Mouse (Mus musculus): ENCODE measurements around the gene Utrn. TPM values are rescaled to one million over a fixed set of nuclear protein-coding genes. Genes with fewer than 3 reads are reported as not detected.

Utrn gene
- polyA plus RNA-seq, 2 experiments = 34.1 to 76.0 TPM

GRCm38 (mm10) chr10:12790881-12791280 lies 78.3 kb downstream of the Utrn start:
- H3K27me3 ChIP-seq (ENCODE audit: control insufficient read depth, insufficient read depth, low read length) = no peaks in the 10 kb centered on the region
- no peak overlapping the region for H3K9ac ChIP-seq (ENCODE audit: low read depth, low read length, severe bottlenecking)
- ATAC-seq (ENCODE audit: low FRiP score, low read depth) (no peak), DNase-seq (ENCODE audit: low spot score) (no peak)
- H3K36me3 ChIP-seq (ENCODE audit: control insufficient read depth, insufficient read depth, low read length) = no peaks in the 10 kb centered on the region
- TF ChIP-seq POLR2A (IDR thresholded peaks at IDR 0.05; ENCODE audit: borderline replicate concordance, extremely low read depth, insufficient read depth, insufficient read length) = no peak
- H3K4me2 ChIP-seq (replicated peaks; ENCODE audit: low read depth, low read length, severe bottlenecking) = no peak overlapping the region
- no peaks in the 10 kb centered on the region for H3K4me1 ChIP-seq (ENCODE audit: control insufficient read depth, insufficient read depth, low read length)
- 52% methylated on average over 3 of the region's 3 CpGs for WGBS
- H3K27ac ChIP-seq (replicated peaks; ENCODE audit: low read depth, low read length) = no peak overlapping the region
- no peak overlapping the region for H3K4me3 ChIP-seq (replicated peaks; ENCODE audit: low read length)
- no peaks in the 10 kb centered on the region for H3K9me3 ChIP-seq (ENCODE audit: control insufficient read depth, low read length)

DNA sequence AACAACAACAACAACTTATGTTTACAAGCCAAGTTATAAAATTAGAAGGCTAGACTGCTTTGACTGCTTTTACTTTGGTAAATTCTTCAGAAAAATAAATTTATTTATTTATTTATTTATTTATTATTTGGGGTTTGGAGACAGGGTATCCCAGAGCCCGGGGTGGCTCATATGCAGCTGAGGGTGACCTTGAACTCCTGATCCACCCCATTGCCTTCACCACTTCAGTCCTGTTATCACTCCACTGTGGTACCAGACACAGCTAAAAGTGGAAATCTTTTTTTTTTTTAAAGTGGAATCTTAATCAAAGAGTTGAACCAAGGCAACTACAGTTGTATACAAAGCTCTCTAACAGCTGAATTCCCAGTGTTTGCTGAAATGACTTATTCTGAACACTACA lies 80.6 kb downstream of the Utrn start:
- 96% methylated on average over 1 of the region's 1 CpGs for WGBS
- ATAC-seq (ENCODE audit: low FRiP score, low read depth) (no peak), DNase-seq (ENCODE audit: low spot score) (no peak)
- no peaks in the 10 kb centered on the region for H3K27me3 ChIP-seq (ENCODE audit: control insufficient read depth, insufficient read depth, low read length)
- H3K27ac ChIP-seq (replicated peaks; ENCODE audit: low read depth, low read length) = no peak overlapping the region
- no peak overlapping the region for H3K4me3 ChIP-seq (replicated peaks; ENCODE audit: low read length)
- no peak overlapping the region for H3K9ac ChIP-seq (ENCODE audit: low read depth, low read length, severe bottlenecking)
- H3K4me2 ChIP-seq (replicated peaks; ENCODE audit: low read depth, low read length, severe bottlenecking) = no peak overlapping the region
- no peaks in the 10 kb centered on the region for H3K36me3 ChIP-seq (ENCODE audit: control insufficient read depth, insufficient read depth, low read length)
- H3K9me3 ChIP-seq (ENCODE audit: control insufficient read depth, low read length) = no peaks in the 10 kb centered on the region
- no peak for TF ChIP-seq POLR2A (IDR thresholded peaks at IDR 0.05; ENCODE audit: borderline replicate concordance, extremely low read depth, insufficient read depth, insufficient read length)
- no peaks in the 10 kb centered on the region for H3K4me1 ChIP-seq (ENCODE audit: control insufficient read depth, insufficient read depth, low read length)

DNA sequence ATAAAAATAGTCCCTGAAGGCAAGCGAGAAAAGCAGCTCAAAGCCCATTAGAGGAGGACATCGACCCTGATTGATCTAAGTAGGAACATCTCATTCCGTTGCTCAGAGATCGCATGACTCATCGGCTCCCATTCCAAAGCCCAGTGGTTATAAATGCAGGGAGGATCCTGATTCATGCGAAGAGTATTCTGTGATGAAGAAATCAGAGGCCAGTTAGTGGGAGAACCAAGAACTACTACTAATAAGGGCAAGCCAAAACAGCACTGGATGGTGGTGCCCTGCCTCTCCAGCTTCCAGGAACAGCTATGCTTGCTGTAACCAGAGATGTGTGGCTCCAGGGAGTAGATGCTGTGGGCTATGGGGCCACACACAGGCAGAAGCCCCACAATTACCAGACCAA lies 81.2 kb downstream of the Utrn start:
- Histone ChIP-seq H3K27me3 (ENCODE audit: control insufficient read depth, insufficient read depth, low read length) (no peaks in the 10 kb centered on the region), H3K4me1 (ENCODE audit: control insufficient read depth, insufficient read depth, low read length) (no peaks in the 10 kb centered on the region), H3K9me3 (ENCODE audit: control insufficient read depth, low read length) (no peaks in the 10 kb centered on the region), H3K36me3 (ENCODE audit: control insufficient read depth, insufficient read depth, low read length) (no peaks in the 10 kb centered on the region), H3K27ac (replicated peaks; ENCODE audit: low read depth, low read length) (no peak overlapping the region), H3K4me2 (replicated peaks; ENCODE audit: low read depth, low read length, severe bottlenecking) (no peak overlapping the region), H3K4me3 (replicated peaks; ENCODE audit: low read length) (no peak overlapping the region), H3K9ac (ENCODE audit: low read depth, low read length, severe bottlenecking) (no peak overlapping the region)
- 84% methylated on average over 6 of the region's 6 CpGs for WGBS
- no peak for TF ChIP-seq POLR2A (IDR thresholded peaks at IDR 0.05; ENCODE audit: borderline replicate concordance, extremely low read depth, insufficient read depth, insufficient read length)
- DNase-seq (ENCODE audit: low spot score) (no peak), ATAC-seq (ENCODE audit: low FRiP score, low read depth) (no peak)

GRCm38 (mm10) chr10:12785299-12785698 lies 83.9 kb downstream of the Utrn start:
- TF ChIP-seq POLR2A (IDR thresholded peaks at IDR 0.05; ENCODE audit: borderline replicate concordance, extremely low read depth, insufficient read depth, insufficient read length) = no peak
- no peak for DNase-seq (ENCODE audit: low spot score)
- Histone ChIP-seq H3K27ac (replicated peaks; ENCODE audit: low read depth, low read length) (no peak overlapping the region), H3K4me1 (ENCODE audit: control insufficient read depth, insufficient read depth, low read length) (no peaks in the 10 kb centered on the region), H3K27me3 (ENCODE audit: control insufficient read depth, insufficient read depth, low read length) (no peaks in the 10 kb centered on the region), H3K4me3 (replicated peaks; ENCODE audit: low read length) (no peak overlapping the region), H3K9ac (ENCODE audit: low read depth, low read length, severe bottlenecking) (no peak overlapping the region), H3K4me2 (replicated peaks; ENCODE audit: low read depth, low read length, severe bottlenecking) (no peak overlapping the region), H3K36me3 (ENCODE audit: control insufficient read depth, insufficient read depth, low read length) (no peaks in the 10 kb centered on the region), H3K9me3 (ENCODE audit: control insufficient read depth, low read length) (no peaks in the 10 kb centered on the region)
- WGBS = 92% methylated on average over 5 of the region's 5 CpGs
- ATAC-seq (ENCODE audit: low FRiP score, low read depth) = no peak

DNA sequence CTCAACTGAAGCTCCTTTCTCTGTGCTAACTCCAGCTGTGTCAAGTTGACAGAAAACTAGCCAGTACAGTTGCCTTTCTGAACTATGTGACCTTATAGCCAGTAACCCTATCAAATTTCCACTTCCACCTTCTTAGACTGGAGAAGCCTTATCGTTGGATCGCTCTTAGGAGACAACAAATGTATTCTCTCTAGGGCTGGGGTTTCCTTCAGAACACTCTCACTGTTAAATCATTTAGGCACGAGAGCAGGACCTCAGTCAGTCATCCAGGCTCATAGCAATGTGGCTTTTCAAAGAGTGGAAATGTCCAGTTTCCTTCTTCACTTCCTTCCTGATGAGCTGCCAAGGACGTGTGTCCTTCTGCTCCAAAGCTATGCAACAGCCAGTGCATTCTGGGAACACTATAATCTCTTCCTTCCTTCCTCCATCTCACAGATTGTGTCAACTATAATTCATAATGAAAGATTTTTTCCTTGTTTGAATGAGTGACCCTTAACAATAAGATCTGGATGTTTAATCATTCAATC lies 87.7 kb downstream of the Utrn start:
- Histone ChIP-seq H3K27me3 (ENCODE audit: control insufficient read depth, insufficient read depth, low read length) (no peaks in the 10 kb centered on the region), H3K27ac (replicated peaks; ENCODE audit: low read depth, low read length) (no peak overlapping the region), H3K4me1 (ENCODE audit: control insufficient read depth, insufficient read depth, low read length) (no peaks in the 10 kb centered on the region), H3K9ac (ENCODE audit: low read depth, low read length, severe bottlenecking) (no peak overlapping the region), H3K4me3 (replicated peaks; ENCODE audit: low read length) (no peak overlapping the region), H3K4me2 (replicated peaks; ENCODE audit: low read depth, low read length, severe bottlenecking) (no peak overlapping the region), H3K9me3 (ENCODE audit: control insufficient read depth, low read length) (no peaks in the 10 kb centered on the region), H3K36me3 (ENCODE audit: control insufficient read depth, insufficient read depth, low read length) (no peaks in the 10 kb centered on the region)
- TF ChIP-seq POLR2A (IDR thresholded peaks at IDR 0.05; ENCODE audit: borderline replicate concordance, extremely low read depth, insufficient read depth, insufficient read length) = no peak
- WGBS = 73% methylated on average over 4 of the region's 4 CpGs
- ATAC-seq (ENCODE audit: low FRiP score, low read depth) = no peak
- no peak for DNase-seq (ENCODE audit: low spot score)

GRCm38 (mm10) chr10:12773178-12773577 lies 96.0 kb downstream of the Utrn start:
- no peak for DNase-seq (ENCODE audit: low spot score)
- Histone ChIP-seq H3K4me2 (replicated peaks; ENCODE audit: low read depth, low read length, severe bottlenecking) (no peak overlapping the region), H3K27ac (replicated peaks; ENCODE audit: low read depth, low read length) (no peak overlapping the region), H3K9ac (ENCODE audit: low read depth, low read length, severe bottlenecking) (no peak overlapping the region), H3K36me3 (ENCODE audit: control insufficient read depth, insufficient read depth, low read length) (no peaks in the 10 kb centered on the region), H3K4me1 (ENCODE audit: control insufficient read depth, insufficient read depth, low read length) (peaks cover 6% of the 10 kb centered on the region; the same call in 1 of the 2 replicates), H3K27me3 (ENCODE audit: control insufficient read depth, insufficient read depth, low read length) (no peaks in the 10 kb centered on the region), H3K9me3 (ENCODE audit: control insufficient read depth, low read length) (no peaks in the 10 kb centered on the region), H3K4me3 (replicated peaks; ENCODE audit: low read length) (no peak overlapping the region)
- ATAC-seq (ENCODE audit: low FRiP score, low read depth) = no peak
- TF ChIP-seq POLR2A (IDR thresholded peaks at IDR 0.05; ENCODE audit: borderline replicate concordance, extremely low read depth, insufficient read depth, insufficient read length) = no peak
- WGBS = 28% methylated on average over 6 of the region's 6 CpGs

All from limb, embryonic 14.5 days (tissue).